Mouse (Mus musculus) heart, postnatal 4 days (tissue): ENCODE measurements around the gene Nf1. TPM values are rescaled to one million over a fixed set of nuclear protein-coding genes. Genes with fewer than 3 reads are reported as not detected.
A peak's percentile ranks its signal among the peaks of the same experiment; 100 is the strongest.
"Not testable (repeated sequence)": the region's sequence is repeated elsewhere in the genome, so short reads cannot be mapped to it uniquely, and the experiment has no call there.

Experiments
- DNase-seq: peaks from one replicate; pipeline ENCODE4 v3.0.0; 2021
- total RNA-seq, 2 experiments: library from RNA; stranded (reverse); gene quantifications; 2 replicates each; pipeline ENCODE4 v1.2.3; 2021

The Nf1 gene
- total RNA-seq: 10 to 100 TPM; 43.2 to 44.9 TPM

GRCm38 (mm10) chr11:79339234-79339807 is at the start of gene Nf1:
Gene Nf1, plus strand, starts transcription at chr11:79339693.
- DNase-seq: peak; percentile 97

- DNase-seq: peak; percentile 73
These were observed 49.0 kb upstream of the Nf1 start for GRCm38 (mm10) chr11:79290473-79290872.

GRCm38 (mm10) chr11:79291651-79292050 is 47.8 kb upstream of the Nf1 start:
- DNase-seq: no peak

GRCm38 (mm10) chr11:79292130-79292529 is 47.4 kb upstream of the Nf1 start:
- no peak for DNase-seq

- no peak for DNase-seq
These were observed 46.5 kb upstream of the Nf1 start for GRCm38 (mm10) chr11:79293025-79293424.

GRCm38 (mm10) chr11:79293971-79294370 is 45.5 kb upstream of the Nf1 start:
- DNase-seq: no peak

DNA sequence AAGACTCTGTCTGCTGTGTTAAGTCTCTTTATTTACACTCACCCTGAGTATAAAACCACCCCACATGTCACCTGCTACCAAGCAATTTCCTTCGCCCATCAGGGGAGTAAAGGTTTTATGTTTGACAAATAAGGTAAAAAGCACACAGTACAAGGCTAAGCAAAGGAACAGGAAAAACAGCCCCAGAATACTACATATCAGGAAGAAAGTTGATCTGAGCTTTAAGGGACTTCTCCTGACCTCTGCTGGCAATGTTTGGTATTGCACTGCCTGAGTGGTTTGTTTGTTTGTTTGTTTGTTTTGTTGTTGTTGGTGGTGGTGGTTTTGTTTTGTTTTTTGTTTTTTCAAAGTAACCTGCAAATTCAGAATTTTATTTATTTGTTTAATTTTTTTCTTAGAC is 43.3 kb upstream of the Nf1 start:
- peak; percentile 68 for DNase-seq

- DNase-seq: no peak
These were observed 42.5 kb upstream of the Nf1 start, which contains the start of gene Gm9964 for GRCm38 (mm10) chr11:79296856-79297491. Gene Gm9964, minus strand, starts transcription at chr11:79296906.

DNA sequence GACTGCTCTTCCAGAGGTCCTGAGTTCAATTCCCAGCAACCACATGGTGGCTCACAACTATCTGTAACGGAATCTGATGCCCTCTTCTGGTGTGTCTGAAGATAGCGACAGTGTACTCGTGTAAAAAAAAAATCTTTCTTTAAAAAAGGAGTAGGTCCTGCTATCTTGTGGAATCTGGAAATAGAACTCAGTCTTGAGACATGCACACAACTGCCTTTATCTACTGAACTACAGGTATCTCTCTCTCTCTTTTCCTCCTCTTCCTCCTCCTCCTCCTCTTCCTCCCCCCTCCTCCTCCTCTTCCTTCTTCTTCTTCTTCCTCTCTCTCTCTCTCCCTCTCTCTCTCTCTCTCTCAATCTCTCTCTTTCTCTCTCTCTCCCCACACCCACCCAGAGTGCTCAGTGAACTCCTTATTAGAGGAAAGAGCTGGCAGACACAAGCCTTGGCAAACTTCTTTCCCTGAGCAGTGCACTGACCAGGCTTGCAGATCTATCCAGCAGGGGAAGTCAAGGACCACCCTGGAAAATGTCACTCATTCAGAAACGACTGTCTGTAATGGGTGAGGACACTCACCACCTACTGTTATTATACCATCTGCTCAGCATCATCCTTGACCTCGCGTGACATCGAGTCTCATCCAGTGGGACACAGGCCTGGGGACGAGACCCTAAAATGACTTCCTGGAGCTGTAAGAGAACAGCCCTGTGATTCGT is 39.6 kb upstream of the Nf1 start:
- DNase-seq: no peak

- DNase-seq: no peak
These were observed 36.4 kb upstream of the Nf1 start for GRCm38 (mm10) chr11:79303109-79303508.

DNA sequence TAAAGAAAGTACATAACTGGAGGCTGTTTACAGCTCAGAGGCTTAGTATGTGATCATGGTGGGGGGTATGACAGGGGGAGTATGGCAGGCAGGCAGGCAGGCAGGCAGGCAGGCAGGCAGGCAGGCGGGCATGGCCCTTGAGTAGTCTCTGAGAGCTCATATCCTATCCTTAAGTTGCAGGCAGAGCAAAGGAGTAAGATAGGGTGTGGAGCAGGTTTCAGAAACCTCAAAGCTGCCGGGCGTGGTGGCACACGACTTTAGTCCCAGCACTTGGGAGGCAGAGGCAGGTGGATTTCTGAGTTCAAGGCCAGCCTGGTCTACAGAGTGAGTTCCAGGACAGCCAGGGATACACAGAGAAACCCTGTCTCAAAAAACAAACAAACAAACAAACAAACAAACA is 35.2 kb upstream of the Nf1 start:
- not testable (repeated sequence) for DNase-seq

DNA sequence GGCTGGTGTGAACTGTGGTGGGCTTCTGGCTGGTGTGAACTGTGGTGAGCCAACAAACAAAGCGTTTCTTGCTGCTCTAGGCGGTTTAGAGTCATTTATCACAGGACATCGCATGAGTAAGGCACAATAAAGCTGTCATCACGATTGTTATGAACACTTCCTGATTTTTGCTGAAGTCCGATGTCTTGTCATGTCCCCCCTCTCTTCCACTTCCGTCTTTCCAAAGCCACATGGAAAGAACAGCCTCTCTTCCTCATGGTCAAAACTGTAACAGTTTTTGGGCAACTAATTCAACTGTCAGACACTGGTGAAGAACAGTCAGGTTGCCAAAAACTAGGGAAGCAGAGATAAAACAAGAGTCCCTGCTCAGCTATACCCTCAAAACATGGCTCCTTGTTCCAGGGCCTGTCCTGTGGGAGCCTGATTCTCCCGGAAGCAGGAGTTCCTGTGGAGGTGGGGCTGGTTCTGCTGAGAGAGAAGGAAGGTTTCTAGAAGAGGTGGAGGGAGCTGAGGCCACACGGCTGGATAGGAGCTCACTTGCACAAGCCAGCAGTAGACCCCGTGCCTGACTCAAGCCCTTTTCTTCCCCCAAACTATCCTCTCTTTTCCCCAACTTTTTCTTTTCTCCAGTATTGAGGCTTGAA is 33.7 kb upstream of the Nf1 start:
- DNase-seq: no peak

DNA sequence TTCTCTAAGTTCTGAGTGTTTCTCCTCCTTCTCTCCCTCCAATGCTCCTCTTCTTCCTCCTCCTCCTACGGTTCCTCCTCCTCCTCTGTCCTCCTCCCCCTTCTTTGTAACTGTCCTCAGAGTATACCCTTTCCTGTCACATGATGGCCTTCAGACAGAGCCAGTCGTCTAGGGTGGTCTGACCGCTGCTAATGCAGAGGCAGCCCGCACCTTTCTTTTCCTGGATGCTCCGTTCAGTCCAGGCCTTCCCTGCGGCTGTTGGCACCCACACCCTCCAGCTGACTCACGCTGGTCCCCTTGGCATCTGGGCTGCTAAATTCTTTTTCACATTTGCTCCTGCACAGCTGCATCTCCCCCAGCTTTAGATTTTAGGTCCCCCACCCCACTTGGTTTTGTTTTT is 33.0 kb upstream of the Nf1 start:
- DNase-seq: peak; percentile 45

GRCm38 (mm10) chr11:79306996-79307395 is 32.5 kb upstream of the Nf1 start:
- DNase-seq: peak; percentile 52

GRCm38 (mm10) chr11:79307560-79308200 is 31.8 kb upstream of the Nf1 start:
- no peak for DNase-seq

GRCm38 (mm10) chr11:79310467-79310866 is 29.0 kb upstream of the Nf1 start:
- no peak for DNase-seq

DNA sequence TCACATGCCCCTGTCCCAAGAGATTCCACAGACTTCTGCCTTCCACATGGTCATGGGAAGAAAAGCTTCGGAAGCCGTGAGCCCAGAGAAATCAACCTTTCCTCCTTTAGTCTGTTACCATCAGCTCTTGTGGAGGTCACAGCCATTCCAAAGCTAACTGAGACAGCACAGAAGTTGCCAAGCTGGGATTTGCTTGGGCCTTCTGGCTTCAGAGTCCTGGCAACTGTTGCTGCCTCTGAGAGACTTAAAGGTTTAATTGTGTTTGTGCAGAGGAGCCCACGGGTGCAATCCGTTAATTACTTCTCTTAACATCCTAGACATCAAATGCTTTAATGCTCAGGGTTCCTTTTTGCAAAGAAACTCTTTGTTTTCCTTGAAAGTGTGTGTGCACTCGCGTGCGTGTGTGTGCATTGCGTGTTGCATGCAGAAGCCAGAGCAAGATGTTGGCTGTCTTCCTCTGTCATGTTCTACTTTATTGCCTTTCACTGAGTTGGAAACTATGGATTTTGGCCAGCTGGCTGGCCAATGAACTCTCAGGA is 22.6 kb upstream of the Nf1 start:
- DNase-seq: no peak

DNA sequence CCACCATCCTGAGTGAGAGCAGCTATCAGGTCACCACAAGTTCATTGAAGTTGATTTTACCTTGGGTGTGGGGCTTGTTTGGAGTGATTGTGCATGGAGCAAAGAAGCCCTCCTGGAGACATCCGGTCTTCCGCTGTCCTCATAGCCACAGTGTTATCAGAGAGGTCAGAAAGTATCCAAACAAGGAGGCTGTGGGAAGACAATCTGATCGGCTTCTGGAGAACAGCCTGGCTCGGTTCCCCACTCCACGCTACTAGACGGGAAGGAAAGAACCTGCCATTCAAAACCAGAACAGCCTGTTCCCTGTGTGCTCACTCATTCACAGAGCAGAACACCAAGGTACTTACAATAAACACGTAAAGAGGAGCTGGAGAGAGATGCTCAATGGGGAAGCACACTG is 19.7 kb upstream of the Nf1 start:
- no peak for DNase-seq

GRCm38 (mm10) chr11:79323985-79324685 is 15.4 kb upstream of the Nf1 start:
- DNase-seq: no peak

DNA sequence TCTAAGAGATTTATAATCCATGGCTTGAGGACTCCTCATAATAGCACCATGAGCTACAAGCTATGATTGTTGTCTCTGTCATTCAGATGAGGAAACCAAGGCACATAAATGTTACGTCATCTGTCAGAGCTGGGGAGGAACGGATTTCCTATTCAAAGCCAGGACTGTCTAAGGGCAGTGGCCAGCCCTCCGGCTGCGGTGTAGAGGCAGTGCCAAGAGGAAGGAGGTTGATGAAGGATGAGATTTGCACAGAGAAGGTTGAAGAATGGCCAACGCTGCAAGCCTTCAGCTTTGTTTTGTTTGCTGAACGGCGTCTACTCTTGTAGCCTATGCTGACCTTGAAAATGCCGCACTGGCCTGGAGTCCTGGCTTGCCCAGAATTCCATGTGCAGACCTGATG is 13.8 kb upstream of the Nf1 start:
- DNase-seq: no peak

- no peak for DNase-seq
These were observed 12.4 kb upstream of the Nf1 start for GRCm38 (mm10) chr11:79327106-79327505.

DNA sequence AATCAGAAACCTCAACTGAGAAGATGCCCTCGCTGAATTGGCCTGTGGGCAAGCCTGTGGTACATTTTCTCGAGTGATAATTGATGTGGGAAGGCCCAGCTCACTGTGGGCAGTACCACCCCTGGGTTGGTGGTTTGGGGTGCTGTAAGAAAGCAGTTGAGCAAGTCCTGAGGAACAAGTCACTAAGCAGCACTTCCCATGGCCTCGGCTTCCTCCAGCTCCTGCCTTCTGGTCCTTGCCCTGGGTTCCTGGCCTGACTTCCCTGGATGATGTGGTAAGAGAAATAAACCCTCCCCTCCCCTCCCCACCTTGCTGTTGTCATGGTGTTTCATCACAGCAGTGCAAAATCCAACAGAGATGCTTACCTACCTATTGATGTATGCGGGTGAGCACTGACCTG is 11.4 kb upstream of the Nf1 start:
- no peak for DNase-seq
